Mouse (Mus musculus): ENCODE results near the gene Shank1. TPM values are rescaled to one million over a fixed set of nuclear protein-coding genes. Genes with fewer than 3 reads are reported as not detected.

Shank1 gene
- total and polyA plus RNA-seq, 3 experiments = 0.12 to 3.9 TPM; not detected in 1

DNA sequence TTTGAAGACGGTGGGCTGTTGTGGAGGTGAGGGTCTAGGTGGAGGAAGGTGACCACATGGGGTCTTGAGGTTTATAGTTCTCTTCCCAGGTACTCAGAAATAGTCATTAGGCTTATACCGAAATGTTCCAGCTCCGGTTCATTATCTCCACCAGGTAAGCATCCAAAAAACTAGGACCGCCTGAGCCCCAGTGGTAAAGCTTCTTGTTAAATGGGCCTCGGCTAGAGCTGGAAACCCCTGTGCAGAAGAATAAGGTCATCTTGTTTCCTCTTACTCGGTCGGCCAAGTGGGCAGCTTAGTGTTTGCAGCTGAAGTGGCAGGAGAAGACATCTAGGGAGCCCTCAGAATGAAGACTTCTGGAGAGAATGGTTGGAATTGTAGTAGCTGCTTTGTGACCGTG lies 62.6 kb downstream of the Shank1 start:
- H3K4me1 ChIP-seq (ENCODE audit: control insufficient read depth in 1 of 2, insufficient read depth in 2 of 2, low read length in 2 of 2) = no peaks in the 10 kb centered on the region
- no peaks in the 10 kb centered on the region; the same call in 1 of the 2 replicates for H3K79me2 ChIP-seq (ENCODE audit: control insufficient read depth, insufficient read depth, low read length, poor library complexity)
- no peak overlapping the region for H3K27ac ChIP-seq (ENCODE audit: control insufficient read depth, low read depth, low read length)
- TF ChIP-seq UBTF (IDR thresholded peaks at IDR 0.05; ENCODE audit: borderline replicate concordance, insufficient read depth, low read depth, low read length) (no peak), CHD2 (IDR thresholded peaks at IDR 0.05; ENCODE audit: low read length) (no peak), BHLHE40 (IDR thresholded peaks at IDR 0.05; ENCODE audit: borderline replicate concordance, low read depth, low read length) (no peak), ZNF384 (IDR thresholded peaks at IDR 0.05; ENCODE audit: low read depth, low read length) (no peak), ZMIZ1 (IDR thresholded peaks at IDR 0.05; ENCODE audit: low read depth, low read length) (no peak)
- H3K9ac ChIP-seq (ENCODE audit: control insufficient read depth, low read depth, low read length, poor library complexity, severe bottlenecking) = no peak overlapping the region
- DNase-seq (ENCODE audit: low read depth, low spot score) = no peak
- H3K27me3 ChIP-seq (ENCODE audit: control insufficient read depth in 1 of 2, insufficient read depth in 2 of 2, low read length in 2 of 2) = no peaks in the 10 kb centered on the region
- no peaks in the 10 kb centered on the region; a peak in 1 of 4 replicates for H3K36me3 ChIP-seq (ENCODE audit: control insufficient read depth in 1 of 2, insufficient read depth in 2 of 2, low read length in 2 of 2)
- no peak overlapping the region for H3K4me3 ChIP-seq (ENCODE audit: control insufficient read depth in 1 of 2, insufficient read depth in 1 of 2, low read depth in 2 of 2, low read length in 2 of 2)
- H3K9me3 ChIP-seq (replicated peaks; ENCODE audit: insufficient read depth, low read length) = no peaks in the 10 kb centered on the region

DNA sequence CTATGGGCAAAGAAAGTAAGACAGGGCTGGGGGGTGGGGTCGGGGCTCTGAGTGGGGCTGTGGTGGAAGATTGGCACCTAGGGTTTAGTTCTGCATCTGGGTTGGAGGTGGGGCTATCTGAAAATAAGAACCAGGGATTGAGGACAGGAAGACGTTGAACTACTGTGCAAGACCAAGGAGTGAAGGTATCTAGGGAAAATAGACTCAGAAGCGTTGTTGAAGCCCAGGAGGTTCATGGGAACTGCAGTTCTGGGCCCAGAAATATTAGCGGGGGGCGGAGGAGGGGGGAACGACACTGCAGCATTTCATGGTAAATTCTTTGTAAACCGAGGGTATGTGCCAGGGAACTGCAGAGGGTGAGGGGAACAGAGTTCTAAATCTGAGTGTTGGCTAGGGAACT lies 63.4 kb downstream of the Shank1 start:
- no peaks in the 10 kb centered on the region for H3K9me3 ChIP-seq (replicated peaks; ENCODE audit: insufficient read depth, low read length)
- peak overlapping the region; percentile 35; the same call in 1 of the 2 replicates for H3K27ac ChIP-seq (ENCODE audit: control insufficient read depth, low read depth, low read length)
- no peaks in the 10 kb centered on the region for H3K4me1 ChIP-seq (ENCODE audit: control insufficient read depth in 1 of 2, insufficient read depth in 2 of 2, low read length in 2 of 2)
- TF ChIP-seq ETS1 (IDR thresholded peaks at IDR 0.05; ENCODE audit: low read depth, low read length) (no peak), MXI1 (IDR thresholded peaks at IDR 0.05; ENCODE audit: low read depth, low read length) (0 out of 2 replicates have a peak, but pooled peaks have one; percentile 0)
- H3K79me2 ChIP-seq (ENCODE audit: control insufficient read depth, insufficient read depth, low read length, poor library complexity) = no peaks in the 10 kb centered on the region; the same call in 1 of the 2 replicates
- peak overlapping the region; percentile 57 for H3K9ac ChIP-seq (ENCODE audit: control insufficient read depth, low read depth, low read length, poor library complexity, severe bottlenecking)
- peak overlapping the region; percentile 25 to 81 for H3K4me3 ChIP-seq (ENCODE audit: control insufficient read depth in 1 of 2, insufficient read depth in 1 of 2, low read depth in 2 of 2, low read length in 2 of 2)
- H3K27me3 ChIP-seq (ENCODE audit: control insufficient read depth in 1 of 2, insufficient read depth in 2 of 2, low read length in 2 of 2) = no peaks in the 10 kb centered on the region
- no peaks in the 10 kb centered on the region; a peak in 1 of 4 replicates for H3K36me3 ChIP-seq (ENCODE audit: control insufficient read depth in 1 of 2, insufficient read depth in 2 of 2, low read length in 2 of 2)
- DNase-seq (ENCODE audit: low read depth, low spot score) = no peak

DNA sequence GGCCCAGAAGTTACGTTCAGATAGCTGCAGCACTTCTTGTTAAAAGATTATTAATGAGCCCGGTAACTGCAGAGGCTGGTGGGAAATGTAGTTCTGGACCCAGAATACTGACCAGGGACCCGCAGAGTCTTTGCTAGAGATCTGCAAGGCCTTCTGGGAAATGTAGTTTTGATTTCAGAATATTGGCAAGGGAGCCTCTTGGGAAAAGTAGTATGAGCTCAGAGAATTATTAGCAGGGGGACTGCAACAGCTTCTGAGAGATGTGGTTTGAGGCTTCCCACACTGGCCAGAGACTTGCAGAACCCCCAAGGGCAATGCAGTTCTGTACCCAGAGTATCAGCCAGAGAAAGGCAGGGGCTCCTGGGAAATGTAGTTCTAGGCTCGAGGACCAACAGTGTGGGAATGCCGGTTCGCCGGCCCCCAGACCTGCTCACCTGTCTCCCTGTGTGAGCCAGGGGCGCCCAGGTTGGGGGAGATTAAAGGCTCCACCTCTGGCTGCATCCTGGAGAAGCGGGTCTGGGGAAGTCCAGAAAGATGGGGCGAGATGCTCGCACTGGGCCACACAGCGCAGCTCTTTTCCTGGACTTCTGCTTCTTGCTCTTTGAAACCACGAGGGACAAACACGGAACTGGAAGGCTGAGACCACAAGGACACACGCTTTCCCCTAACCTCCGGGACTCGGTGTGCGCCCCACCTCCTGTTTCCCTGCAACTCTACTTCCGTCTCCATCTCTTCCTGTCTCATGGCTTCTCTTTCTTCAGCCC lies 64.0 kb downstream of the Shank1 start:
- Histone ChIP-seq H3K79me2 (ENCODE audit: control insufficient read depth, insufficient read depth, low read length, poor library complexity) (no peaks in the 10 kb centered on the region; the same call in 1 of the 2 replicates), H3K9me3 (replicated peaks; ENCODE audit: insufficient read depth, low read length) (no peaks in the 10 kb centered on the region), H3K4me3 (ENCODE audit: control insufficient read depth in 1 of 2, insufficient read depth in 1 of 2, low read depth in 2 of 2, low read length in 2 of 2) (peak overlapping the region; percentile 81 to 92), H3K4me1 (ENCODE audit: control insufficient read depth in 1 of 2, insufficient read depth in 2 of 2, low read length in 2 of 2) (no peaks in the 10 kb centered on the region), H3K9ac (ENCODE audit: control insufficient read depth, low read depth, low read length, poor library complexity, severe bottlenecking) (peak overlapping the region; percentile 80), H3K36me3 (ENCODE audit: control insufficient read depth in 1 of 2, insufficient read depth in 2 of 2, low read length in 2 of 2) (no peaks in the 10 kb centered on the region; a peak in 1 of 4 replicates), H3K27ac (ENCODE audit: control insufficient read depth, low read depth, low read length) (peak overlapping the region; percentile 59), H3K27me3 (ENCODE audit: control insufficient read depth in 1 of 2, insufficient read depth in 2 of 2, low read length in 2 of 2) (no peaks in the 10 kb centered on the region)
- peak; percentile 89 for DNase-seq (ENCODE audit: low read depth, low spot score)
- TF ChIP-seq MYB (IDR thresholded peaks at IDR 0.05; ENCODE audit: low read depth, low read length) (no peak), MEF2A (IDR thresholded peaks at IDR 0.05; ENCODE audit: extremely low read depth, insufficient replicate concordance, low read depth, low read length, poor library complexity, severe bottlenecking) (no peak), NELFE (IDR thresholded peaks at IDR 0.05; ENCODE audit: low read depth, low read length) (peak; percentile 32; the same call in 1 of the 2 replicates), ZMIZ1 (IDR thresholded peaks at IDR 0.05; ENCODE audit: low read depth, low read length) (no peak), POLR2AphosphoS2 (IDR thresholded peaks at IDR 0.05; ENCODE audit: low read length) (no peak), ZC3H11A (IDR thresholded peaks at IDR 0.05; ENCODE audit: low read depth, low read length) (no peak), MAFK (IDR thresholded peaks at IDR 0.05; ENCODE audit: borderline replicate concordance, low read depth, low read length) (no peak), ZKSCAN1 (IDR thresholded peaks at IDR 0.05; ENCODE audit: low read depth, low read length) (no peak), CHD2 (IDR thresholded peaks at IDR 0.05; ENCODE audit: low read length) (no peak; the same call in 1 of the 2 replicates), USF2 (IDR thresholded peaks at IDR 0.05; ENCODE audit: borderline replicate concordance in 1 of 2, insufficient read depth in 1 of 2, low read depth in 1 of 2, low read length in 2 of 2) (no peak), RAD21 (IDR thresholded peaks at IDR 0.05; ENCODE audit: low read depth, low read length) (no peak), GATA1 (IDR thresholded peaks at IDR 0.05; ENCODE audit: low read depth, low read length) (0 out of 2 replicates have a peak, but pooled peaks have one; percentile 29), KAT2A (conservative IDR thresholded peaks at IDR 0.05; ENCODE audit: low read depth, low read length) (peak; percentile 93), TBP (IDR thresholded peaks at IDR 0.05; ENCODE audit: low read depth, low read length) (peak; percentile 33; the same call in 1 of the 2 replicates), RCOR1 (IDR thresholded peaks at IDR 0.05; ENCODE audit: low read depth, low read length) (no peak), MXI1 (IDR thresholded peaks at IDR 0.05; ENCODE audit: low read depth, low read length) (peak; percentile 55; the same call in 1 of the 2 replicates), CHD1 (IDR thresholded peaks at IDR 0.05; ENCODE audit: low read depth, low read length) (no peak), POLR2A (IDR thresholded peaks at IDR 0.05; ENCODE audit: control insufficient read depth in 1 of 2, insufficient read depth in 1 of 2, low read depth in 1 of 2, low read length in 2 of 2, poor library complexity in 1 of 2) (peak in 1 of 2 experiments; percentile 54; a peak in 2 of 4 replicates), POLR2AphosphoS5 (IDR thresholded peaks at IDR 0.05; ENCODE audit: borderline replicate concordance, low read depth, low read length) (no peak)
